Mouse (Mus musculus): Measurements from ENCODE around the gene Olfr1080.
"Not testable (repeated sequence)": the region's sequence is repeated elsewhere in the genome, so short reads cannot be mapped to it uniquely, and the experiment has no call there.

The Olfr1080 gene

GRCm38 (mm10) chr2:86558135-86558534, at the start of gene Olfr1080:
Olfr1080 (minus strand) TSS chr2:86558235.
- not testable (repeated sequence) for DNase-seq (ENCODE audit: low read depth)

- DNase-seq (ENCODE audit: low read depth): not testable (repeated sequence)
These were observed 40.8 kb upstream of the Olfr1080 start, which contains the start of gene Olfr1082 for GRCm38 (mm10) chr2:86598866-86599265. Olfr1082 (minus strand) TSS chr2:86598966.

GRCm38 (mm10) chr2:86542380-86542779, 15.7 kb downstream of the Olfr1080 start, which contains the start of gene Olfr1079:
Olfr1079 (minus strand) TSS chr2:86542480.
- DNase-seq (ENCODE audit: low read depth): no peak

GRCm38 (mm10) chr2:86530991-86531390, 27.0 kb downstream of the Olfr1080 start:
- DNase-seq (ENCODE audit: low read depth): no peak

GRCm38 (mm10) chr2:86508161-86508560, 49.9 kb downstream of the Olfr1080 start, which contains the start of gene Olfr1076:
Olfr1076 (plus strand) TSS chr2:86508461.
- DNase-seq (ENCODE audit: low read depth): no peak

Data from naive thymus-derived CD4-positive, alpha-beta T cell, adult 2 months (primary cell).